Mouse (Mus musculus) embryonic facial prominence, embryonic 13.5 days (tissue): ENCODE measurements around the gene Hsd17b11. TPM values are rescaled to one million over a fixed set of nuclear protein-coding genes. Genes with fewer than 3 reads are reported as not detected.
"Not testable (repeated sequence)": the region's sequence is repeated elsewhere in the genome, so short reads cannot be mapped to it uniquely, and the experiment has no call there.

ENCODE experiments used
- ATAC-seq: fragments of 200-750 bp; cut with Nextera tagmentation; 2 replicates; pipeline ENCODE4 v1.8.0; 2017; ENCODE audit warnings: low read depth; ENCODE audit not compliant: insufficient number of reproducible peaks, insufficient read depth, low FRiP score, low TSS enrichment
- H3K27ac ChIP-seq: fragments of 300-500 bp; sonication (generic); 2 replicates; pipeline ENCODE4 v1.5.1; 2015; ENCODE audit warnings: moderate library complexity, mild to moderate bottlenecking, inconsistent platforms
- H3K27me3 ChIP-seq: fragments of 300-500 bp; sonication (generic); 2 replicates; pipeline ENCODE4 v1.6.1; 2015; ENCODE audit warnings: mild to moderate bottlenecking, inconsistent platforms
- H3K36me3 ChIP-seq: fragments of 300-500 bp; sonication (generic); 2 replicates; pipeline ENCODE4 v1.6.1; 2015; ENCODE audit warnings: mild to moderate bottlenecking, inconsistent platforms
- H3K4me1 ChIP-seq: fragments of 300-500 bp; sonication (generic); 2 replicates; pipeline ENCODE4 v1.6.1; 2015; ENCODE audit warnings: inconsistent platforms
- H3K4me2 ChIP-seq: fragments of 300-500 bp; sonication (generic); 2 replicates; pipeline ENCODE4 v1.6.1; 2015; ENCODE audit warnings: moderate library complexity, mild to moderate bottlenecking, inconsistent platforms
- H3K4me3 ChIP-seq: fragments of 300-500 bp; sonication (generic); 2 replicates; pipeline ENCODE4 v1.5.1; 2015; ENCODE audit warnings: mild to moderate bottlenecking, inconsistent platforms
- H3K9ac ChIP-seq: fragments of 300-500 bp; sonication (generic); 2 replicates; pipeline ENCODE4 v1.6.1; 2015; ENCODE audit warnings: mild to moderate bottlenecking, inconsistent platforms
- H3K9me3 ChIP-seq: fragments of 300-500 bp; sonication (generic); 2 replicates; pipeline ENCODE4 v1.6.1; 2016; ENCODE audit warnings: inconsistent platforms
- WGBS: fragments of 180-500 bp; shearing (Covaris S2); methylation state at CpG from one replicate; pipeline ENCODE4 v1.1.7; 2015; ENCODE audit warnings: mixed read lengths; 5-methylcytosine and 5-hydroxymethylcytosine counted together
- polyA plus RNA-seq: library from polyadenylated mRNA; unstranded; fragments of >200 nt; fragmentation: Nextera tagmentation; extraction: Ambion mirVana; gene quantifications from 2 replicates; pipeline ENCODE4 v1.2.1, GENCODE M21; 2015

Hsd17b11 gene
- polyA plus RNA-seq, 1 experiment from 2014 or later = 2.8 TPM

DNA sequence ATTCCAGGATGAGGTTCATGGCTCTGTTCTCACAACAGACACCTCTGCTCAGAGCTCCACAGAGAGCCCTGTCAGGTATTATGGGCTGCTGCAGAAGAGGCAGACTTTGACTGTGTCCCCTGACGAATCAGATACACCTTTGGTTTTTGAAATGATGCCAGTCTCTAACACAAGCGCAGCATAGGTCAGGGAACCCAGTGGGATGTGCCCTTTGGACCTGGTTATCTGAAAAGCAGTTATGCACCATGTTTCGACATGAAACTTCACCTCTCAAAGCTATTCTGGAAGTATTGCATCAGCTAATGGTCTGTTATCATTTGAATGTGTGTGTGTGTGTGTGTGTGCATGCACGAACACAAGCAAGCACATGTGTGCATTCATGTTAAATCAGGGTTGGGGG lies 44.4 kb downstream of the Hsd17b11 start, which contains the start of gene Hsd17b13:
Hsd17b13 (minus strand) TSS at position 114 of the 400 bp plus-strand sequence.
- no peaks in the 10 kb centered on the region for H3K9me3 ChIP-seq
- no peak for ATAC-seq
- H3K36me3 ChIP-seq = no peaks in the 10 kb centered on the region
- no peak within 1 kb of the TSS for H3K4me3 ChIP-seq
- H3K4me2 ChIP-seq = no peak within 1 kb of the TSS
- H3K9ac ChIP-seq = no peak within 1 kb of the TSS
- H3K27ac ChIP-seq = no peak within 1 kb of the TSS
- no peaks in the 10 kb centered on the region; the same call in 1 of the 2 replicates for H3K27me3 ChIP-seq
- 83% methylated on average over 4 of the region's 4 CpGs for WGBS
- H3K4me1 ChIP-seq = 0 out of 2 replicates have a peak, but pooled peaks cover 2% of the 10 kb centered on the region

DNA sequence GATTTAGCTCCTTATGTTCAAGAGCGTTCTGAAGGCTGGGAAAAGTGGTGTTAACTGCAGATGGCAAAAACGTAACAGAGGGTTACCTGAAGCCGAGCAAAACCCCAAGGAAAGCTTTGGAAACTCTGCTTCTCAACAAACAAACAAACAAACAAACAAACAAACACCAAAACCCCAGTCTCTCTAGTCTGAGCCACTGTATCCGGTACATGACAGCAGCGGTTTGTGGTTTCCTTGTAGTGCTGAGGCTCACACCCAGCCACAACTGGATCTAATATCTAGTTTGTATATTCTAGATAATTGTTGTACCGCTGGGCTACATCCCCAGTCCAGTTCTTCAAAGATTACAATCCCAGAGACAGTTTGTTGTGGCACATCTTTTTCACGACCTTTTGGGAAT lies 46.0 kb downstream of the Hsd17b11 start:
- WGBS = 72% methylated on average over 7 of the region's 7 CpGs
- no peak overlapping the region for H3K4me2 ChIP-seq
- no peak overlapping the region for H3K4me3 ChIP-seq
- 0 out of 2 replicates have a peak, but pooled peaks cover 3% of the 10 kb centered on the region for H3K4me1 ChIP-seq
- no peaks in the 10 kb centered on the region for H3K36me3 ChIP-seq
- no peak overlapping the region for H3K27ac ChIP-seq
- no peak overlapping the region for H3K9ac ChIP-seq
- no peaks in the 10 kb centered on the region for H3K9me3 ChIP-seq
- H3K27me3 ChIP-seq = no peaks in the 10 kb centered on the region; the same call in 1 of the 2 replicates
- no peak for ATAC-seq

DNA sequence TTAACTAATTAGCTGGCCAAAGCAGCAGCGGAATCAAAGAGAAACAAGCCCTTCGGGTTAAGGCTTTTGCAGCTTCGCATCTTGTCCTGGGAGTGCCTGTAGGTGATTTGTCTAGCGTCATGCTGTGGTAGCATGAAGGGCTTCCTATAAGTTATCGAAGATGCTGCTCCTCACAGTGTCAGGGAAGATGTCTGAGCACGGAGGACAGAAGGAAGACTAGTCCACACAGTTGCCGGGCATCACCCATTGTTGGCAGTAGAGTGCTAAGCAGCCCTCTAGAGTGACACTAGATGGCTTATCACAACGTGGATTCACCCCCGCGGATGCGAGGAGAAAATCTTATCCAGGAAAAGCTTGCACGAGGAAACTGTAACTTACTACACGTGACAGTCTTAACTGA lies 48.9 kb downstream of the Hsd17b11 start:
- 78% methylated on average over 13 of the region's 13 CpGs for WGBS
- H3K9ac ChIP-seq = no peak overlapping the region
- H3K4me3 ChIP-seq = no peak overlapping the region
- H3K4me1 ChIP-seq = 0 out of 2 replicates have a peak, but pooled peaks cover 3% of the 10 kb centered on the region
- no peak overlapping the region for H3K27ac ChIP-seq
- no peaks in the 10 kb centered on the region for H3K36me3 ChIP-seq
- no peaks in the 10 kb centered on the region for H3K9me3 ChIP-seq
- H3K27me3 ChIP-seq = no peaks in the 10 kb centered on the region; the same call in 1 of the 2 replicates
- H3K4me2 ChIP-seq = peak overlapping the region; percentile 32; the same call in 1 of the 2 replicates
- ATAC-seq = no peak

DNA sequence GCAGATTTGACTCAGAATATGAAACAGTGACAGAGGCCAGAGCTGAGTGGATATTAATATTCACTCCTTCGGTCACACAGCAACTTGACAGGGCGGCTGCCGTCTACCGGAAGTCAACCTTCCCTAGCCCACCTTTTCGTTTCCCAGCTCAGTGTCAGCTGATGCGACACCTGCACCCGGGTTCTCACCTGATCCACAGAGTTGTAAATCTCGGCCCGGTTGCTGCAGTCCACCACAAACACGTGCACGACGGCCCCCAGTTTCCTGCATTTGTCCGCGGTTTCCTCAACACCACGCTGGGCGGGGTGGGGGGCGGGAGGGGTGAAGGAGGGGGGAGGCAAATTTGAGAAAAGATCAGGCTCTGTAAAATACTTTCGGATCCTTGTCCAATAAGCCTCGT lies 49.3 kb downstream of the Hsd17b11 start:
- Histone ChIP-seq H3K4me3 (no peak overlapping the region), H3K4me2 (peak overlapping the region; percentile 32; the same call in 1 of the 2 replicates), H3K27me3 (no peaks in the 10 kb centered on the region; the same call in 1 of the 2 replicates), H3K4me1 (0 out of 2 replicates have a peak, but pooled peaks cover 3% of the 10 kb centered on the region), H3K9ac (no peak overlapping the region), H3K36me3 (no peaks in the 10 kb centered on the region), H3K9me3 (no peaks in the 10 kb centered on the region), H3K27ac (no peak overlapping the region)
- no peak for ATAC-seq
- 61% methylated on average over 19 of the region's 19 CpGs for WGBS

DNA sequence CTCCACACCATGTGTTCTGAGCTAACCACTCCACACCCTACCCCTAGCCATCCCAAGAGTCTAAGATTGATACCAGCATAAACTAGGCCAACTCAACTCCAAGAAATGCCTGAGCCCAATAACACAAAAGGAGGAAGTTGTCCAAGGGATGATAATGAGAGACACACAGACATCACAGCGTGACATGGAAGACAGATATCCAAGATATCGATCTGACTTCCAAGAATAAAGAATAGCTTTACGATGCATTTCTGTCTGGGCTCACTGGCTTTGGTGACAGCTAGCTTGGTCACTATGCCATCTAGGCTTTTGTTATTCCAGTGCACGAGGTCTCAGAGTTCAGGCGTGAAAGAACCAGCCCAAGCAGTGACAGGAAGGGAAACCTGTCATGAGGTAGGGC lies 50.7 kb downstream of the Hsd17b11 start:
- no peaks in the 10 kb centered on the region for H3K36me3 ChIP-seq
- H3K4me2 ChIP-seq = no peak overlapping the region
- no peak overlapping the region for H3K4me3 ChIP-seq
- no peaks in the 10 kb centered on the region for H3K9me3 ChIP-seq
- H3K9ac ChIP-seq = no peak overlapping the region
- 79% methylated on average over 5 of the region's 5 CpGs for WGBS
- no peak for ATAC-seq
- no peak overlapping the region for H3K27ac ChIP-seq
- H3K27me3 ChIP-seq = no peaks in the 10 kb centered on the region; the same call in 1 of the 2 replicates
- H3K4me1 ChIP-seq = 0 out of 2 replicates have a peak, but pooled peaks cover 3% of the 10 kb centered on the region

DNA sequence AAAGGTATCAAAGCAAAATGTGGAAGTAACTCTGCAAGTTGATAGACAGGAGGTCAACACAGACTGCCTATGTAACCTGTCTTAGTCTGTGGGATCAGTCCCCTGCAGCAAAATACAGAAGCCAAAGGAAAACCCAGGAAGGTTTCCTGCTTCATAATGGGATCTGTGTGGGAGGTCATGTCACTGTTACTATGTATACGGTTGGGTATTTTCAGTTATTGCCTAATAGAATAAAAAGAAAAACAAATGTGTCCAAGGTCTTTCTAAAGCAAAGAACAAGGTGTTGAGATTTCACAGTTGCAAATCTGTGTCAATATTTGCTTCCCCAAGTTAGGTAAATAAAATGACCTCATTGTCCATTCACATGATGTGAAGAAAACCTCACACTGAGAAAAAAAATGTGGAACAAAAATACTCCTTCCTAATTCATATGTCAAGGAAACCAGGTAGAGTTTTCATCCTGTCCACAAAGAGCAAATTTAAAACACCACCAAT lies 58.7 kb downstream of the Hsd17b11 start:
- H3K27ac ChIP-seq = no peak overlapping the region
- no peaks in the 10 kb centered on the region for H3K27me3 ChIP-seq
- WGBS = 64% methylated on average over 1 of the region's 1 CpGs
- H3K4me1 ChIP-seq = no peaks in the 10 kb centered on the region
- H3K9me3 ChIP-seq = no peaks in the 10 kb centered on the region
- ATAC-seq = no peak
- no peak overlapping the region for H3K4me3 ChIP-seq
- H3K9ac ChIP-seq = no peak overlapping the region
- no peaks in the 10 kb centered on the region for H3K36me3 ChIP-seq
- no peak overlapping the region for H3K4me2 ChIP-seq

DNA sequence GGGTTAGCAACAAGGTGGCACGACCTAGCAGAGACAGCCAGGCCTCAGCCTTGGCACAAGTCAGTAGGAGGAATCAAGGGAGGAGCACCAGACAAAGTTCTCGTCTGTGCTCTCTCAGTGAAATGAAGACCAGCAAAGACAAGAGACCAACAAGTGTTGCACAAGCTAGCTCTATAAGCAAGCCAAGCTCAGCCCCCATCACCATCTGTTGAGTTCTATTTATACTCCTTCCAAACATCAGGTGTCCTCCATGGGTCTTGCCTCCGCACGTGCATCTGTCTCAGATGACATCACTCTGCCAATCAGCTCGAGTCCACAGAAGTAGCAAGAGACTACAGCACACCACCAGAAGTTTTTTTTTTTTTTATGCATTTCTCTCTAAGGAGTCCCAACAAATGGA lies 67.1 kb downstream of the Hsd17b11 start:
- Histone ChIP-seq H3K9ac (no peak overlapping the region), H3K27me3 (no peaks in the 10 kb centered on the region), H3K4me3 (no peak overlapping the region), H3K4me1 (peaks cover 9% of the 10 kb centered on the region; the same call in 1 of the 2 replicates), H3K27ac (no peak overlapping the region), H3K36me3 (no peaks in the 10 kb centered on the region), H3K9me3 (no peaks in the 10 kb centered on the region), H3K4me2 (no peak overlapping the region)
- ATAC-seq = no peak
- 82% methylated on average over 5 of the region's 5 CpGs for WGBS

DNA sequence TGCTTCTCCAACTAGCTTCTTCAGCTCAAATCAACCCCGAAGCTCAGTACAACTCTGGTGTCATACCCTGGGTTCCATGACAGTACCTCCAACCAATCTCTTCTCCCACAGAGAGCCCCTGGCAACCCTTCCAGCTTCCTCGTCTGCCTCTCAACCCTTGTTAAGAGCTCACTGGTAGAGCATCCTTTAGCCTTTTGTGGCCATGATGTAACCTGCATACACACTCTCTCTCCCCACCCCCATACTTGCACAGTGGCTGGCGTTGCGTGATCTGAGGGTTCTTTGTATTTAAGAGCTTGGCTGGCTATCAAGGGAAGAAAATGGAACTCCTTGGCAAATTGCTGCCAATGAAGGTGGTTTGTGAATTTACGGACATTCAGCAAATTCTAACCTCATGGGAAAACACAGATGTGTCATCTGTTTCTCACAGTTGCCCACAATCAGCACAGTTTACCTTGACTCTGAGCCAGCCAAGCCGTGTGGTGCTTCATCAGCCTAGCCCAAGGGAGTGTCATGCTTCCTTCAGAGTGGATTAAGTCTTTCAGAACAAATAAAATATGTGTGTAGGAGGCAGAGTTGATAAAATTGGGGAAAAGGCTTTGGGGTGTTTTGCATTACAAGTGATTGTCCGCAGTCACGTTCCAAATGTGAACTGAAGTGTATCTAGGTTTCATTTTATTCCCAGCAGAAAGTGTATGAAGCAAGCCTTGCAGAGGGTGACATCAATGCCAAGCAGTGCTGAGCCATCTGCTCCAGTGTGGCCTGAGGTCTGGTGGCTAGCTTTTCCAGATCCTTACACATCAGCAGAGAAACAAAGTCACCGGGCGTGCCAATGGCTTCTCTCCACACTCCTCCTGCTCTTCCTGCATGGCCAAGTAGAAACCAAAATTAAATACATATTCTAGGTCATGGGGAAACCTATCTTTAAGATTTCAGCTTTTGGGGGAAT lies 68.3 kb downstream of the Hsd17b11 start:
- H3K27me3 ChIP-seq = no peaks in the 10 kb centered on the region
- no peak for ATAC-seq

DNA sequence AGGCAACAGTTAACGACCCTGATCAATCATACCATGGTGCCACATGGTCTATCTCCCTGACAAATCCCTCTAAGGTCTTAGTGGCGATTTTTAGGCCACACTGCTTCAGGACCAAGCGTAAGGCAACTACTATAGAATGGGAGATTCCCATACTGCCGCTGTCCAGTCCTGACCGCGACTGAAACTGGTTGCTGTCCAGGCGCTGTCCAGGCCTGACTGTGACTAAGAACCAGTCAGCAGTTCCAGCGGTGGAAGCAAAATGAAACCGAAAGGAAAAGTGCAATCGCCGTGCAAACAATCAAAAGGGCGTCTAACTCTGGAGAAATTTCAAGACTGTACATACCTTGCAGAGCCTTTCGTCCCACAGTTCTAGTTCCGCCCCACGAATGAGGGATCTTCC lies 71.6 kb downstream of the Hsd17b11 start:
- WGBS = 92% methylated on average over 15 of the region's 15 CpGs

More for the DNA sequence above, 68.3 kb downstream of the Hsd17b11 start:
- Histone ChIP-seq H3K4me3 (no peak overlapping the region), H3K27ac (no peak overlapping the region), H3K4me2 (no peak overlapping the region), H3K4me1 (peaks cover 9% of the 10 kb centered on the region; the same call in 1 of the 2 replicates), H3K36me3 (no peaks in the 10 kb centered on the region), H3K9ac (no peak overlapping the region), H3K9me3 (no peaks in the 10 kb centered on the region)
- WGBS = 66% methylated on average over 10 of the region's 10 CpGs

DNA sequence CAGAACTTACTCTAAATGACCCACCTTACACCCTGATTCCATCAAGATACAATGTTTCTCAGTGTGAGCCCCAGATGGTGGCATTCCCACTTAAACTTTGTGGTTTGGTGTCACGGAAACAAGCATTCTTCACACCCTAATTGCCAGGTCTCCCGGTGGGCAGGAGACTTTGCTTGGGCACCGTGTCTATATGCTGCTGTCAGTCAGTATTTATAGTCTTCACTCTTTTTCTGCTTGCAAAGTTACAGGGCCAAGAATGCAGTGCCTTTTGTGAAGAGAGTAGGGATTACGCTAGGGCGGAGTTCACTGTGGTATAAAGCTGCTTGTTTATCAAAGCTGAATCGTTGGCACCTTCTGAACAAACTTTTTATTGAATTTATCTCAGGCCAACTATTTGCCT lies 78.5 kb downstream of the Hsd17b11 start:
- no peak overlapping the region for H3K27ac ChIP-seq
- WGBS = 56% methylated on average over 6 of the region's 6 CpGs
- H3K9me3 ChIP-seq = no peaks in the 10 kb centered on the region
- ATAC-seq = no peak
- H3K4me3 ChIP-seq = no peak overlapping the region
- no peak overlapping the region for H3K9ac ChIP-seq
- no peaks in the 10 kb centered on the region for H3K36me3 ChIP-seq
- no peaks in the 10 kb centered on the region for H3K27me3 ChIP-seq
- 0 out of 2 replicates have a peak, but pooled peaks cover 7% of the 10 kb centered on the region for H3K4me1 ChIP-seq
- H3K4me2 ChIP-seq = no peak overlapping the region

More for the DNA sequence above, 71.6 kb downstream of the Hsd17b11 start:
- not testable (repeated sequence) for H3K27ac ChIP-seq, H3K27me3 ChIP-seq, ATAC-seq, H3K4me3 ChIP-seq, H3K9me3 ChIP-seq, H3K4me2 ChIP-seq, H3K9ac ChIP-seq, H3K4me1 ChIP-seq, H3K36me3 ChIP-seq

DNA sequence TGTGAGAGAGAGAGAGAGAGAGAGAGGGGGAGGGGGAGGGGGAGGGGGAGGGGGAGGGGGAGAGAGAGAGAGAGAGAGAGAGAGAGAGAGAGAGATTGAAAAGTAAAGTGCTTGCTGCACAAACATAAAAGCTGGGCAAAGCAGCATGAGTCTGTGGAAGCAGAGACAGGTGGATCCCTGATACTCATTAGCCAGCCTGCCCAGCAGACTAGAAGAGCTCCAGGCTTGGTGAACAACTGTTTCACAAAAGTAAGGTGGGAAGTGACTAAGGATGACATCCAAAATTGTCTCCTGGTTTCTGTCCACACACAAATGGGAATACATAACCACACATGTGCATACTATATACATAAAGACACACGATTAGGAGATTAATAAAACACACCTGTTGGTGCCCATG lies 81.9 kb downstream of the Hsd17b11 start:
- H3K4me3 ChIP-seq = no peak overlapping the region
- no peak overlapping the region for H3K4me2 ChIP-seq
- H3K27ac ChIP-seq = no peak overlapping the region
- H3K36me3 ChIP-seq = no peaks in the 10 kb centered on the region
- H3K9me3 ChIP-seq = no peaks in the 10 kb centered on the region
- no peak for ATAC-seq
- H3K27me3 ChIP-seq = no peaks in the 10 kb centered on the region
- WGBS = 55% methylated on average over 1 of the region's 1 CpGs
- H3K4me1 ChIP-seq = 0 out of 2 replicates have a peak, but pooled peaks cover 7% of the 10 kb centered on the region
- no peak overlapping the region for H3K9ac ChIP-seq
